Mouse (Mus musculus) gonadal fat pad, adult 2 months (tissue): Measurements from ENCODE around the gene Orc5. TPM values are rescaled to one million over a fixed set of nuclear protein-coding genes. Genes with fewer than 3 reads are reported as not detected.
"Not testable (repeated sequence)": the region's sequence is repeated elsewhere in the genome, so short reads cannot be mapped to it uniquely, and the experiment has no call there.

Experiments
- DNase-seq: peaks from one replicate; pipeline ENCODE4 v3.0.0-alpha.2; 2012; ENCODE audit warnings: low read depth
- polyA plus RNA-seq: library from polyadenylated mRNA; depleted of rRNA; stranded (reverse); fragments of >200 nt; gene quantifications from 2 replicates; pipeline ENCODE4 v1.2.3, GENCODE M21; 2012

The Orc5 gene
- polyA plus RNA-seq, 1 experiment, result 3.9 TPM

- DNase-seq, result no peak
These were observed 13.5 kb downstream of the Orc5 start for GRCm38 (mm10) chr5:22536695-22537094.

GRCm38 (mm10) chr5:22532571-22532970 lies 17.7 kb downstream of the Orc5 start:
- no peak for DNase-seq

GRCm38 (mm10) chr5:22522612-22523011 lies 27.6 kb downstream of the Orc5 start:
- no peak for DNase-seq

- no peak for DNase-seq
These were observed 30.5 kb downstream of the Orc5 start for GRCm38 (mm10) chr5:22519708-22520107.

- not testable (repeated sequence) for DNase-seq
These were observed 34.5 kb downstream of the Orc5 start for GRCm38 (mm10) chr5:22515745-22516144.

GRCm38 (mm10) chr5:22514231-22514630 lies 36.0 kb downstream of the Orc5 start:
- DNase-seq, result not testable (repeated sequence)

GRCm38 (mm10) chr5:22512579-22512978 lies 37.6 kb downstream of the Orc5 start:
- DNase-seq, result not testable (repeated sequence)

- no peak for DNase-seq
These were observed 38.4 kb downstream of the Orc5 start for GRCm38 (mm10) chr5:22511824-22512223.

GRCm38 (mm10) chr5:22508560-22508959 lies 41.7 kb downstream of the Orc5 start:
- DNase-seq, result no peak

GRCm38 (mm10) chr5:22499437-22499836 lies 50.8 kb downstream of the Orc5 start:
- no peak for DNase-seq

- no peak for DNase-seq
These were observed 59.1 kb downstream of the Orc5 start for GRCm38 (mm10) chr5:22491088-22491487.

GRCm38 (mm10) chr5:22489091-22489490 lies 61.1 kb downstream of the Orc5 start:
- no peak for DNase-seq

GRCm38 (mm10) chr5:22486601-22487206 lies 63.5 kb downstream of the Orc5 start:
- no peak for DNase-seq

- DNase-seq, result no peak
These were observed 64.5 kb downstream of the Orc5 start for GRCm38 (mm10) chr5:22485764-22486163.

GRCm38 (mm10) chr5:22482567-22482966 lies 67.7 kb downstream of the Orc5 start:
- no peak for DNase-seq

- DNase-seq, result not testable (repeated sequence)
These were observed 77.8 kb downstream of the Orc5 start for GRCm38 (mm10) chr5:22472445-22472844.

GRCm38 (mm10) chr5:22471243-22471642 lies 79.0 kb downstream of the Orc5 start:
- no peak for DNase-seq

- no peak for DNase-seq
These were observed 97.2 kb downstream of the Orc5 start for GRCm38 (mm10) chr5:22452871-22453661.

- no peak for DNase-seq
These were observed 97.8 kb downstream of the Orc5 start for GRCm38 (mm10) chr5:22452452-22452851.

GRCm38 (mm10) chr5:22451764-22452163 lies 98.5 kb downstream of the Orc5 start:
- DNase-seq, result no peak

GRCm38 (mm10) chr5:22449492-22449891 lies 100.7 kb downstream of the Orc5 start:
- no peak for DNase-seq
